Mouse (Mus musculus) ES-Bruce4 (cell line): ENCODE data around the gene Rims4. TPM values are rescaled to one million over a fixed set of nuclear protein-coding genes. Genes with fewer than 3 reads are reported as not detected.

Experiments used
- H3K27ac ChIP-seq: 2 replicates; pipeline ENCODE4 v1.5.1; 2012; ENCODE audit warnings: low read length, inconsistent platforms; ENCODE audit not compliant: insufficient read depth
- H3K27me3 ChIP-seq: 2 replicates; pipeline ENCODE4 v1.6.1; 2012; ENCODE audit warnings: mild to moderate bottlenecking, low read length, inconsistent platforms; ENCODE audit not compliant: control insufficient read depth, poor library complexity, insufficient read depth, severe bottlenecking
- H3K36me3 ChIP-seq: 2 replicates; pipeline ENCODE4 v1.6.1; 2012; ENCODE audit warnings: inconsistent platforms, mild to moderate bottlenecking, low read length, moderate library complexity; ENCODE audit not compliant: control insufficient read depth, poor library complexity, insufficient read depth, severe bottlenecking
- H3K4me1 ChIP-seq: one replicate; pipeline ENCODE4 v1.8.1; 2011; ENCODE audit warnings: low read length; ENCODE audit not compliant: control insufficient read depth, insufficient read depth
- H3K4me3 ChIP-seq: 2 replicates; pipeline ENCODE4 v1.5.1; 2011; ENCODE audit warnings: low read depth, mild to moderate bottlenecking, low read length
- H3K9ac ChIP-seq: 2 replicates; pipeline ENCODE4 v1.6.1; 2012; ENCODE audit warnings: low read depth, mild to moderate bottlenecking, inconsistent platforms; ENCODE audit not compliant: poor library complexity, severe bottlenecking
- H3K9me3 ChIP-seq: replicated peaks from 2 replicates; pipeline ENCODE4 v1.6.1; 2012; ENCODE audit warnings: mild to moderate bottlenecking, low read length, inconsistent platforms; ENCODE audit not compliant: control insufficient read depth, poor library complexity, insufficient read depth, severe bottlenecking
- CTCF ChIP-seq: IDR thresholded peaks from one replicate; pipeline ENCODE4 v1.8.1; 2011; ENCODE audit warnings: low read depth, low read length
- EP300 ChIP-seq: IDR thresholded peaks from 2 replicates; pipeline ENCODE4 v1.6.1; 2011; ENCODE audit warnings: low read depth, low read length; ENCODE audit not compliant: insufficient read depth
- POLR2A ChIP-seq: IDR thresholded peaks from one replicate; pipeline ENCODE4 v1.8.1; 2011; ENCODE audit warnings: low read length; ENCODE audit not compliant: insufficient read depth
- polyA plus RNA-seq: library from polyadenylated mRNA; stranded (reverse); fragments of >200 nt; gene quantifications from 2 replicates; pipeline ENCODE4 v1.2.4, GENCODE M21; 2011; ENCODE audit warnings: low read depth; ENCODE audit not compliant: missing spikeins, insufficient read depth, insufficient read length

The Rims4 gene
- polyA plus RNA-seq, 1 experiment = 0.88 TPM

DNA sequence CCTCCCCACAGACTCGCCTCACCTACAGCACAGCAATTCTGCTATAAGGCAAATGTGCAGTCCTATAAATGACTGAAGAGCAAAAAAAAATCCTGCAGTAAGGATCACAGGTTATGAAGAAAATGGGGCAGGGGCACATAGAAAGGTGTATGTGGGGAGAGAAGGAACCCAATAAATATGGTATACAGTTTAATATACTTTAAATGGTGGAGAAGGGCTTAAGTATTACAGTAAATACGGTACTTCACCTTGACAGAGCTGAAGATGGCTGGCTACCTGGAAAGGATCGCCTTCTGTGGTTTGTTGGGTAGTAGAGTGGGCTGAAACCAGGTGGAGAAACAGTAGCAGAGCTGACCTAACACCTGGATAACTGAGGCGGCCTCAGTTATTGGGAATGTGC is 47.2 kb downstream of the Rims4 start:
- H3K27me3 ChIP-seq = no peaks in the 10 kb centered on the region
- H3K9ac ChIP-seq = no peak overlapping the region
- H3K9me3 ChIP-seq = no peaks in the 10 kb centered on the region
- H3K27ac ChIP-seq = no peak overlapping the region
- H3K36me3 ChIP-seq = no peaks in the 10 kb centered on the region
- no peaks in the 10 kb centered on the region for H3K4me1 ChIP-seq
- no peak overlapping the region for H3K4me3 ChIP-seq
- no peak for TF ChIP-seq POLR2A
- no peak for TF ChIP-seq EP300

DNA sequence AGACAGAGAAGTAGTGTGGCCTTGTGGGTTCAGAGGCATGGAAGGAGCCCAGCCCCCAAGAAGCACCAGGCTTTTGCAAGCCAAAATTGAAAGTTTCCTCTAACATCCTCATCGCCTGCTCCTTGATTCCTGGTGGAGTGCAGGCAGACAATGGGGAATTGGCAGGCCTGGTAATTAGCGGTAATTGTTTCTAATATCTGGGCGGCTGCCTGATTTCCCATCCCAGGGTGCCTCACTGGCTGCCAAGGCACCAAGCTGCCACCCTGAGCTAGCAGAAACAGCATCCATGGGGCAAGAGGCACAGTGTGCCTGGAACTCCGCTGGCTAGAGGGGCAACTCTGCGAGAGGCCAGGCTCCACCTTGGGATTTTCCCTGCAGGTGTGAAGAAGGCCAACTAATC is 48.7 kb downstream of the Rims4 start:
- H3K36me3 ChIP-seq = no peaks in the 10 kb centered on the region
- no peak overlapping the region for H3K4me3 ChIP-seq
- TF ChIP-seq POLR2A (no peak), EP300 (no peak), CTCF (no peak)
- no peak overlapping the region for H3K27ac ChIP-seq
- H3K9me3 ChIP-seq = no peaks in the 10 kb centered on the region
- H3K27me3 ChIP-seq = no peaks in the 10 kb centered on the region
- no peak overlapping the region for H3K9ac ChIP-seq
- H3K4me1 ChIP-seq = no peaks in the 10 kb centered on the region

DNA sequence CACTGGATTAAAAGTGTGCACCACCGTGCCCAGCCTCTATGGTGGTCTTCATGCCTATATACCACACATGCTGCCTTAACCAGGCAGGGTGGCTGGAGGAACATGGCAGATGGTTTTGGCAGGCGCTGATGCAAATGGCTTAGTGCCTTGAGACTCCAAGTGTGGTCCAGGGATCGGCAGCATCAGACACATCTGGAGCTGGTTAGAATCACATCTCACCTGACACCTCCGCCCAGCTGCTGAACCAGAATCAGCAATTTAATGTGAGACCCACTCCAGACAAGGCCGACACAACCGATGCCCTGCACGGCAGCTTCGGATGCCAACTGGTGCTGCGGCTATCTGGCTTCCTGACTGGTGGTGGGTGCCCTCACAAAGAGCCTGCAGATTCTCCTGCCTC is 52.4 kb downstream of the Rims4 start:
- TF ChIP-seq EP300 (no peak), CTCF (no peak), POLR2A (no peak)
- Histone ChIP-seq H3K27ac (no peak overlapping the region), H3K27me3 (no peaks in the 10 kb centered on the region)

DNA sequence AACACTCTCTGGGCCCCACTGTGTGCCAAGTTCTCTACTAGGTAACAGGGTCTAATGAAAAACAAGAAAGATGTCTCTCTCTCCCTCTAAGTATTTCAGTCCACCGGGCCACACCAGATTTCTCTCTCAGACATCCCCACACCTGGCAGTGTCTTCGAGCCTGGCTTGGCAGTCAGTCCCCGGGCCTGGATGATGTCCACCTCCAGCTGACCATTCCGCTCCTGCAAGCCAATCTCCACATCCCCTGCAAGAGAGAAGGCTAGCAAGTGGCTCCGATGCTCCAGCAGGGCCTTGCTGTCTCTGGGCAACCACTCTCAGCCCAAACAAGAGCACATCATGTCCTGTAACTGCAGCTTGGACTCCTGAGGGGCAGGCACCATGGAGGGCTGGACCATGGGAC is 53.2 kb downstream of the Rims4 start:
- Histone ChIP-seq H3K4me3 (no peak overlapping the region), H3K9me3 (no peaks in the 10 kb centered on the region; the same call in 1 of the 2 replicates), H3K27ac (no peak overlapping the region), H3K36me3 (no peaks in the 10 kb centered on the region), H3K4me1 (no peaks in the 10 kb centered on the region), H3K9ac (no peak overlapping the region), H3K27me3 (no peaks in the 10 kb centered on the region)
- no peak for TF ChIP-seq CTCF
- TF ChIP-seq POLR2A = no peak
- TF ChIP-seq EP300 = no peak

More for the DNA sequence above, 52.4 kb downstream of the Rims4 start:
- Histone ChIP-seq H3K9me3 (no peaks in the 10 kb centered on the region; the same call in 1 of the 2 replicates), H3K4me3 (no peak overlapping the region), H3K4me1 (no peaks in the 10 kb centered on the region), H3K36me3 (no peaks in the 10 kb centered on the region), H3K9ac (no peak overlapping the region)

DNA sequence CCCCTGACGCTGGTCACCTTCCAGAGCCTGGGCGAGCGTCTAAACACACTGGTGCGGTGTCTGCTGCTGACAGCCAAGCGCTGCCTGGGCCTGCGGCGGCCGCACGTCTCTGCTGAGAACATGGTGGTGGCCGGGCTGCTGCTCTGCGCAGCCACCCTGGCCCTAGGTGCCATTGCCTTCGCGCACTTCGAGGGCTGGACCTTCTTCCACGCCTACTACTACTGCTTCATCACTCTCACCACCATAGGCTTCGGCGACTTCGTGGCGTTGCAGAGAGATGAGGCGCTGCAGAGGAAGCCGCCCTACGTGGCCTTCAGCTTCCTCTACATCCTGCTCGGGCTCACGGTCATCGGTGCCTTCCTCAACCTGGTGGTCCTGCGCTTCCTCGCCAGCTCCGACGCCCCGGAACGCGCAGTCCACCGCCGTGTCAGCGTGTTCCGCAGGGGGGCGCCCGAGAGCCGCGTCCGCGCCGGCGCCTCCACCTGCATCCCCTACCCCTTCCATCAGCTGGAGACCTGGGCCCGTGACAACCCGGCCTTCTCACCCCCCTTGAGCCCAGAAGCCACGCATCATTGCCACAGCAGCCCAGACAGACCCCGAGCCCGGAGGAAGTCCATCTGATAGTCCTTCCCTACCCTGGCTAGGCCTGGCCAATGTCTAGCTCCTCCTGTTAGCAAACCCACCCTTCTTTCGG is 60.1 kb downstream of the Rims4 start:
- H3K4me3 ChIP-seq = peak overlapping the region; percentile 61
- H3K9ac ChIP-seq = no peak overlapping the region
- no peak for TF ChIP-seq POLR2A
- peak; percentile 69 for TF ChIP-seq CTCF
- no peaks in the 10 kb centered on the region for H3K9me3 ChIP-seq
- H3K27ac ChIP-seq = no peak overlapping the region
- no peaks in the 10 kb centered on the region for H3K36me3 ChIP-seq
- no peaks in the 10 kb centered on the region for H3K4me1 ChIP-seq
- peaks cover 4% of the 10 kb centered on the region; the same call in 1 of the 2 replicates for H3K27me3 ChIP-seq

DNA sequence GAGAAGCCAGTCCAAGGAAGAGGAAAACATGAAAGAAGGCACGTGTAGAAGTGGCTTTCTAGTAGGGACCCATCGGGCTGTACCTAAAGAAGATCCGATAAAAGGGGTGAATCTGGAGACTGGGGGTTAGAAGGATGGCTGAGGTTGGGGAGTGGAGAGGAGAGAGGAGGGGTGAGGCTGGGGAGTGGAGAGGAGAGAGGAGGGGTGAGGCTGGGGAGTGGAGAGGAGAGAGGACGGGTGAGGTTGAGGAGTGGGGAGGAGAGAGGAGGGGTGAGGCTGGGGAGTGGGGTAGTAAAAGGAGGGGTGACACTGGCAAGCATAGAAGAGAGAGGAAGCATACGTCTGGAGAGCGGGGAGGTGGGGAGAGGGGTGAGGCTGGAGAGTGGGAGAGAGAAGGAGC is 61.2 kb downstream of the Rims4 start:
- TF ChIP-seq POLR2A = no peak
- TF ChIP-seq CTCF = no peak
- TF ChIP-seq EP300 = no peak
- Histone ChIP-seq H3K4me3 (no peak overlapping the region), H3K36me3 (no peaks in the 10 kb centered on the region)

More for the DNA sequence above, 61.2 kb downstream of the Rims4 start:
- no peak overlapping the region for H3K9ac ChIP-seq
- peaks cover 4% of the 10 kb centered on the region; the same call in 1 of the 2 replicates for H3K27me3 ChIP-seq
- H3K27ac ChIP-seq = no peak overlapping the region
- no peaks in the 10 kb centered on the region for H3K4me1 ChIP-seq
- H3K9me3 ChIP-seq = no peaks in the 10 kb centered on the region
